Mouse (Mus musculus): ENCODE results near the gene Limch1.

The Limch1 gene

DNA sequence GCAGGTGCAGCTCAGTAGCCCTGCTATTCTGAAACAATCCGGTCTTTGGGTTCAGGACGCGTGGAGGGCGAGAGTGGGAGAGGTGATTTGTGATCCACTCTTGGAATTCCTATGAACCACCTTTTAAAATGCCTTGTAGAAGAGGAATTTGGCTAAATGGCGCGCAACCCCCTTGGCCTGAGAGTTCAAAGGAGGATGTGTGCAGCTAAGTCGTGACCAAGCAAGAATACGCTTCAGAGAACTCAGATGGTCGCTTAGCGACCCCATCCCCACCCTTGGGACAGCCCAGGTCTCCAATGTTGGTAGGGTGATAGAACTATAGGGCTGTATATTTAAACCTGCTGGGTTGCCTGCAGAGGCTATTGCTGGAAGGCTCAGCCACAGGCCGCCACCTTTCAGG is 1.1 kb downstream of the Limch1 start:
- no peak for DNase-seq (ENCODE audit: low spot score in 2 of 2)

DNA sequence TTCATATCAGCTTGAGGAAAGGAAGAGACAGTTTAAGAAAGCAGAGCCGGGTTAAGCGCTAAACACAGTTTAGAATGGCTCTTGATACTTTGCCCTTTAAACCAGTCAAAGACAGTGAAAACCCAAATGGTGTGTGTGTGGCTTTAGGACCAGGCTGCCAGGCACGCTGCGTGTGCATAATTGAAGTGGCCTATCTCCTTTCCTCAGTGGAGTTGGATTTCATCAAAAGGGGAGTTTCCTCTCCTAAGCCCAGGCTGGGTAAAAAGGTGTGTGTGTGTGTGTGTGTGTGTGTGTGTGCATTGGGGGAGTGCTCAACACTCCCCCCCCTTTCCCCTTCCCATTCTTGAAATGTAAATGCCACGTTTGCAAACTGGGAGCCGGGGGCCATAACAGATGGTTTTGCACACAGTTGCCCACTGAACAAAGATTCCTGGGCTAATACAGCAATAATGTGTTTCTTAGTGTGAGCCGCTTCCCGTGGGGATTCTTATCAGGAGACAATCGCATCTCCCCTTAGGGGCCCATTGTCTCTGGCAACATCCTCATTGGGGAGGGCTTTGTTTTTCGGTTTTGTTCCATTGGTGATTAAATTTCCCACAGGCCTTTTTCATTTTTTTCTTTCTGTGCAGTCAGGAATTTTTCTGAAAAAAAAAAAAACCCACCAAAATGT is 2.3 kb downstream of the Limch1 start:
- DNase-seq (ENCODE audit: low spot score in 2 of 2): no peak

DNA sequence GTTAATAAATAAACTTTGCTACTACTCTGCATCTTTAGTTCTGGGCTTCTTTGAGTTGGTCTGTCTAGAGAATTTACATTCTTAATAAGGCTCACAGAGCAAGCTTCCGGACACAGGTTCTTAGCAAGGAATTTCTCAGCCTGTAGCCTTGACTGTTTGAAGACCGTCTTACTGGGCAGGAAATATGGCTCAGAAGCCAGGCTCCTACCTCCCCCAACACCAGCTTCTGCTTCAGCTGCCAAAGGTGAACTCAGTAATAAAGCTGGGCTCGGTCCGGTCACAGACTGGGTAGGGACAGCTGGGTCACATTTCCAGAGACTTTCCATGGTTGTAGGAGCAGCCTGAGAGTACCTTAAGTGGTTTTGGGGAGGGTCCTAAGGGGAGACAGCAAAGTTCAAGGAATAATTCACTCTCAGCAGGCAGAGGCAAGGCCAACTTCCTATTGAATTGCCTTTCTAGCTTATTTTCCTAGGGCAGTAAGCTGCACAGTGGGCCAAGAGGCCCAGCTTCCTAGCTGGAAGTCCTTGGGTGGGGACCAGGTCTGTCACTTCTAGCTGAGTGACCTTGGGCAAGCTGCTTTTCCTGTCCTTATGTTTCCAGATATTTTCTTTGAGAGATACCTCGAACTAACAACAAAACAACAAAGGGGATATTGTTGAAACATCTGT is 3.0 kb downstream of the Limch1 start:
- DNase-seq (ENCODE audit: low spot score in 2 of 2): no peak

DNA sequence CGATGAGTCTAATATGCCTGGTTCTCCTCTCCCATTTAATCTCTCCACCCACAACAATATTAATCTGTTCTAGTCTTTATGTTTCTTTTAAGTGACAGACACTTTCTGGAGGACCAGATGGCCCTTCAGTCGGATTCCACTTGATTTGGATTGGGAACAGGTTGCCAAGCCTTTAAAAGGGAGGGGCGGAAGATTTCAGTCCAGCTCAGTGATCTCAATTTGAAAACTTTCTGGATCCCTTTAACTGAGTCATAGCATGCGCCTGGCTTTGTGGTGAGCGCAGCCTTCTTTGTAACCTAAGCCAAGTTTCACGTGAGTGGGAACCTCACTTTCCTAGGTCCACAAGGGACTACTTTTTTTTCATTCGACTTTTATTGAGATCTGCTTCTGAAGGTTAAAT is 5.0 kb downstream of the Limch1 start:
- no peak for DNase-seq (ENCODE audit: low spot score in 2 of 2)

DNA sequence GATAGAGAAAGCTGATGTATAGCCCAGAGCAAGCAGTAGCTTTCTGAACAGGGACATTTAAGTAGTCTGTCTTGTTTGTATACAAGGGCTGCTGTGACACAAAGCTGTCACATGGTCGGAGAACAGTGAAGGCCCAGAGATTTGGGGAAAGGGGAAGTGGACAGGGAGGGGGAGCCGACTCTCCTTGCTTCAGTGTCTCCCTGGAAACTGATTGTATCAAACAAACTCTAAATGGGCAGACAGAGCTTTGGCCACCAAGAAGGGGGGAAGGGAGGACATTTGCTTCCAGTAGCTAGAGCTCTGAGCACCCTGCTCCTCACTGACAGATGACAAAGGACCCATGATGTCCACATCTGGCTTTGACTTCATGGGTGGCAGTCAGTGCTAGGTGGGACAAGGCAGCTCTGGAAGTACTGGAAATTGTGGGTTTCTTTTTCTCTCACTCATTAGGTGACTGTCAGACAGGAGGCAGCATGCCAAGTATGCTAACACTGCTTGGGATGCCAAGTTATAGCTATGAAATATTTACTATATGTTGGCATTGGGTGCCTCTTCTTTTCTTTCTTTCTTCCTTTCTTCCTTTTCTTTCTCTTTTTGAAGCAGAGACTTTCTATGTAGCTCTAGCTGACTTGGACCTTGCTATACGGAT is 5.8 kb downstream of the Limch1 start:
- peak in 1 of 2 experiments; percentile 51 for DNase-seq (ENCODE audit: low spot score in 2 of 2)

DNA sequence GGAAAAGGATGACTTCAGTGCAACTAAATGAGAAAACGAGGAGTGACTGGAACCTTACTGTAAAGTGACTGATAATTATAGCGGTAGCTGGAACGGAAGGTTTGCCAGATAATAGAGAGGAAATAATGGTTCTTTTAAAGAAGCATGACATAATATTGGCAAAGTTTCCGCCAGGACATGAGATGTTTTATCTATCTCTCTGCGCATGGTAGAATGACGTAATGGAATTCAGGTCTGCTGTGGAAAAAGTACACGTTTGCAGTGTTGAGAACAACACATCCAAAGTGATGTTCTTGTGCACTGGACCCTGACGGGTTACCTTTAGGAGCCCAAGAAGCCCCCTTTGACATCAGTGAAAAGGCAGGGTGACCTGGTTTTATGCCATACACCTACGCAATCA is 8.0 kb downstream of the Limch1 start:
- no peak for DNase-seq (ENCODE audit: low spot score in 2 of 2)

DNA sequence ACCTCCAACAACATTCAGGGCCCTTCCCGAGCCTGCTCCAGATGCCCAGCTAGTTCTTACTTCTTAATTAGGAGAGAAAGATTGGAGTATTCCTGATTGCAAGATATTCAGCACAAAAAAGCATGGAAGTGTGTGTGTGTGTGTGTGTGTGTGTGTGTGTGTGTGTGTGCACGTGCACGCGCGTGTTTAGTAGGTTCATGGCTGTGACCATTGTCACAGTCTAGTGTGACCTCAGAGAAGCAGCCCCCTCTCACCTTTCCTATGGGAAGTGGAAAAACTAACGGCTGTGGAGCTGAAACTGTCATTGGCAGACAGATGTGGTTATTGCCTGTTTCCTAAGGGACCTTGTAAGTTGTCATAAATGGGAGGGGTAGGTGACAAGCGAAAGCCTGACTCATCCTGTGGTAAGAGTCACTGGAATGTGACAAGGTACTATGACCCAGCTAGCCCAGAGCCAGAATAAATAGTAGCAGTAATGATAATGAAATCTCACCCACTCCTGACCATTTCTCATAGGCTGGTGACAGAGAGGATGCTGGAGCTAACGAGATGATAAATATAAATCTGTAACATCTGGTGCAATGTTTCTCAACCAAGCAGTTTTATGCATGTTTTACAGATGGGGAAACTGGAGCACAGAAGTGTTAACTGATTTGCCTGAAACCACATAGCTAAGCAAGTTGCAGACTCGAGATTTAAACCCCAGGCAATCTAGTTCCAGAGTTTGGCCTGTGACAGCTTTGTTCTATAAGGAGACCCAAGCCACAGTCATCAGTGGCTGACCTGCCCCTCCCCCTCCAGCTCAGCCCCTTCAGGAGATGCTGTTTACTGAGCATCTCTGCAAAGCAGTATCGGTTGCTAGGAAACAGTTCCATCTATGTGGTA is 11.4 kb downstream of the Limch1 start:
- peak in 1 of 2 experiments; percentile 34 for DNase-seq (ENCODE audit: low spot score in 2 of 2)

DNA sequence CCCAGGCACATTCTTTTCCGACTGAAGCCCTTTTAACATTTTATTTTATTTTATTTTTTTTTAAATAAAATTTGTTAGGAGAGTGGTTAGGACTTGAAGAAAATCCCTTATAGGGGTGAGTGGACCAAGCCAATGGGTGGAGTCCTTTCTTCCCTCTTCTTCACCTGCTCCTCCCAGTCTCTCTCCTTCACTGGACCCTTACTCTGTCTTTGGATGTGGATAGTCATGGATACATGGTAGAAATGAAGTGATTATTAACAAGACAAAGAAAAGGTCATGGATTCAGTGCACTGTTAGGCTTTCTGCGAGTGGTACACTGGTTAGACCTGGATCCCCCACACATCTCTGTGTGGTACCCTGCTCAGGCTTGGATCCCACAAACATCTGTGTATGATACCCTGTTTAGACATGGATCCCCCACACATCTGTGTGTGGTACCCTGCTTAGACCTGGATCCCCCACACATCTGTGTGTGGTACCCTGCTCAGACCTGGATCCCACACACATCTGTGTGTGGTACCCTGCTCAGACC is 12.1 kb downstream of the Limch1 start:
- DNase-seq (ENCODE audit: low spot score in 2 of 2): no peak

DNA sequence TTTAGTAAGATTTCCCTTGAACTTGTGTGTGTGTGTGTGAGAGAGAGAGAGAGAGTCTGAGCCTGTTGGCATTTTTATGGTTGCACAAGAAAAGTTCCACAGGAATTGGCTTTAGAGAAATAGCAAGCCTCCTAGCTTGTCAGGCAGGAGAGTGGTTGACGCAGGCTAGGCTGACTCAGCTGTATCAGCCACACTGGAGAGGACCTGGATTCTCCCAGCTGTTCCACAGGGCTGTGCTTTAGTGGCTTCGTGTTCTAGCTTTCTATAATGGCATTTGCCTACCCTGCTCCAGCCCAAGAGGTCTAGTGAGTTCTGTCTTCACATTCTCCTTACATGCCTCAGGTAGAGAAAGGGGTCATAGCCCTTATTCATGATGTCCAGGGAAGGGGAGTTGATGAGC is 13.7 kb downstream of the Limch1 start:
- DNase-seq (ENCODE audit: low spot score in 2 of 2): no peak

DNA sequence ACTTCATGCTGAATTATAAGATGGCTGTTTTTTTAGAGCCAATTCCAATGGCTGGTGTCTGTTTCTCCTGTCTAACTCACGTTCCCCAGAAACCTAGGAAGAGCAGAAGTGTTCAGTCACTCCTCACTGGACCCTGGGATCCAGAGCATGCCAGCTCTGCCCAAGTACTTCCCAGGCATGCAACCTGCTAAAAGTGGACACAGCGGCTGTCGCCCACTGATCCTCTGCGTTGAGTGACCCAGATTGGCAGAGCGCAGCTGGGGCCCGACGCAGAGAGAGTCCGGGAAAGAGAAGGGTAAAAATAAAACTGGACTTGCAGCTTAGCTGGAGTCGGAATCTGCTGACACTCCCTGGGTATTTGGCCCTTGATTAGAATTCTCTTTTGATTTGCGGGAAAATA is 15.1 kb downstream of the Limch1 start:
- no peak for DNase-seq (ENCODE audit: low spot score in 2 of 2)

DNA sequence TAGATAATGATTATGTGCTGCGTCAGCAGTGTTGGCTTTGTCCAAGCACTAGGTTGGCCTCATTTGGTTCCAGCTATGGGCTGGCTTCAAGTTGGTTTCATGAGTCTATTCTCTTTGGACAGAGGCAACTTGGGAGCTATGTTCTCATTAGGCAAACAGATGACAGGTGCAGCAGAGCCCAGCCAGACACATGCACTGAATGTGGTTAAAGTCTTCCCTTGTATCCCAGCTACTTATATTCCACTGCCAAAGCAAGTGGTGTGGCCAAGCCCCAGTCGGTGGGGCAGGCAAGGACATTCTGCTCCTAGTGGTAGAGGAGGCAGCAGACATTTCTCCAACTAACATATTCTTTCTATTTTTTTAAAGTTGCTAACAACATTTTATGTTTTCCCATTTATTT is 16.4 kb downstream of the Limch1 start:
- DNase-seq (ENCODE audit: low spot score in 2 of 2): no peak

DNA sequence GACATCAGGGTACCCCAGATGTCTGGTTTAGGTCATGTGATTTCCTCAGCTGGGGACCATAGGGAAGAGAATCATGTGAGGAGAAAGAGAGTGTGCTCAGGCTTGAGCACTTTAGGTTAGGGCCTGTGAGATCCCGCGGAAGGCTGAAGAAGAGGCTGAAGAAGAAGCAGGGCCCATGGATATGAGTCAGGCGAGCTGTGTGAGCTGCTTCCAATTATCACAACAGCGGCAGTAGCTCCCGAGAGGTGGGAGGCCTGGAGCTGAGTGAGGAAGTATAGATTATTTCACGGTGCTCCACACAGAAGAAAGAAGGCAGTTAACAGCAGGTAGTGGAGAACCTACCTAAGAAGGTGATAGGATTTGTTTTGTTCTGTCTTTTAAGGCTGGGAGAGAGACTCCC is 18.5 kb downstream of the Limch1 start:
- no peak for DNase-seq (ENCODE audit: low spot score in 2 of 2)

DNA sequence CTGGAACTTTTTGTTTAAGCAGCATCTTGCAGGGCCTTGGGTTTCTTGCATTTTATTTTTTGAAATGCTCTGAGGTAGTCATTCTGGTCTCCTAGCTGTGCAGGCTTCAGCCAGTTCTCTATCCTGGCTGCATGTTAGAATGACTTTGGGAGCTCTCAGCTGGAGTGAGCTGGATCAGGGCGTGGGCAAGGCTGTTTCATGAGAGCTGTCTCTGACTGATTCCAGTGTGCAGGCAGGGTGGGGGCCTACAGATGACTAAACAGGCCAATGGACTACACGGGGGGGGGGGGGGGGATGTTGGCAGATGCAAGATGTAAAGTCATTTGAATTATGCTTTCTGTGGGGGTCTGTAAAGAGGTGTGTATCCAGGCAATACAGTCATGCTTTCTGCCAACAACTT is 20.3 kb downstream of the Limch1 start:
- DNase-seq (ENCODE audit: low spot score in 2 of 2): no peak

DNA sequence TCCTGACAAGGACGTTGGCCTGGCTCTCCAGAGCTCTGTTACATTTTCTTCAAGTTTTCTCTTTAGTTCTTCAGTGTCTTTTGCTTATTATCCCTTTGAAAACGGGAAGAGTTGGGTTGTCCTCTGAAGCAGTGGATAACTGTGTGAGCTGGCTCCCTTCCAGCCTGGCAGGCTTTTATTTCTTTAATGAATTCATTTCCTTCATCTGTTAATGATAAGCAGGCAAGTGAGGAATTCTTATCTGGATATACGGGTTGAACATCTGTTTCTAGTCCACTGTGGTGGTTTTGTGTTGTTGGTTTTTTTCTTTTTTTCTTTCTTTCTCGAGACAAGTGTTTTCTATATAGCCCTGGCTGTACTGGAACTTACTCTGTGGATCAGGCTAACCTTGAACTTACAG is 22.4 kb downstream of the Limch1 start:
- DNase-seq (ENCODE audit: low spot score in 2 of 2): no peak

DNA sequence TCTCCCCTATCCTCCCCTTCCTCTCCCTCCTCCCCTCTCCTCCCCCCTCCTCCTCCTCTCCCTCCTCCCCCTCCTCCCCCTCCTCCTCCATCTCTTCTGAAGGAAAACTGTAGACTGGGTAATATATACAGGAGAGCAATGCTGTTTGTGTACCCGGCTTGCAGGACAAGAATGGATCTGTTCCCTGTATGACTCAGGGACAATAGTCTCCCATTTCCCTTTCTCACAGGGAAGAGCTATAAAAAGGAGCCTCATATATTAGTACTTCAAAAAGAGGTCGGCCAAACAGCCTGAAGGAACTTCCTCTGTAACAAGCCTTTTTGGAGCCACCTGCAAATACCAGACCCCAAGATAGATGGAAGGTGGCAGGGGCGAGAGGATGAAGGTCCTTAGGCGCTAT is 23.4 kb downstream of the Limch1 start:
- no peak for DNase-seq (ENCODE audit: low spot score in 2 of 2)

DNA sequence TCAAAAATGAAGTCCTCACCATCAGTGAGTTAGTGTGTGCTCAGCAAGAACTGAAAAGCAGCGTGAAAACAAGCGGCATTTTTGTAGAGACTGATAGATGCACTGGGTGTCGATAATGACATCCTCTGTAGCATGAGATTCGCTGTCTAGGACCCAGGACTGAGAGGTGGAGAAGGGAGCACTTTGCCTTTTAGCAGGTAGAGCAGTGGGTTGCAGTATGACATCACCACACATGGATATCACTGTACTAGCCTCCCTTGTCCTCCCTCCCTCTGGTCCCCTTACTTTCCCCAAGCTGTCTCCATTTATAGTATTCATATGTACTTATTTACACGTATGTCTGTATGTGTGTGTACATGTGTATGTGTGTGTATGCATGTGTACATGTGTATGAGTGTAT is 23.9 kb downstream of the Limch1 start:
- no peak for DNase-seq (ENCODE audit: low spot score in 2 of 2)

DNA sequence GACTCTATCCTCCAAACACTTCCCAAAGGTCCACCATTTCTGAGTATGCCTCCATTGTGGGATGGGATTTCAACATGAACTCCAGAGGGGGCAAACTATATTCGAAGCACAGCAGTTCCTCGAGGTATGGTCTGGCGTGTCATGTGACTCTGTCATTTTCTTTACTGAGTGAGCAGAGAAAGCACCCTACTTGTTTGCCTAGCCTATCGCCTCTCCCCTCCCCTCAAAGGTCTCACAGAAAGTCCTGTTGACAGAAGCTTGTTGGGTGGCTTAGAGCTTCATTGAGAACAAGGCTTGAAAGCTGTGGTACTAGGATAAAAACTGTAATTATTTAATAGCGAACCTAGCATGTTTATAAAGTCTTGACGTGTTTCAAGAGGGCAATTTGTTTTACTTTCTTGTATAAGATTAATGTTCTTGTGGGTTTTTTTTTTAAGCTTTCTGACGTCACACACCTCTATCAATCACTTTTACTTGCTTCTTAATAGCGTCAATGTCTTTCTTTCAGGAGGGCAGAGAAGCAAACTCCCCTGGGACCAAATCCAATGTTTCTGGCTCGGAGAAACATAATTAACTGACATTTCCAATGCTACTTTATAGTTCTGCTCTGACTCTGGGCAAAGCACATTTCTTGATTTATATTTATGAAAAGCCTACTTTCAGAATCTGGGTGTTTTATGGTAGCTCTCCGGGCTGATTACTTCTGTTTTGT is 32.5 kb downstream of the Limch1 start:
- no peak for DNase-seq (ENCODE audit: low spot score in 2 of 2)

DNA sequence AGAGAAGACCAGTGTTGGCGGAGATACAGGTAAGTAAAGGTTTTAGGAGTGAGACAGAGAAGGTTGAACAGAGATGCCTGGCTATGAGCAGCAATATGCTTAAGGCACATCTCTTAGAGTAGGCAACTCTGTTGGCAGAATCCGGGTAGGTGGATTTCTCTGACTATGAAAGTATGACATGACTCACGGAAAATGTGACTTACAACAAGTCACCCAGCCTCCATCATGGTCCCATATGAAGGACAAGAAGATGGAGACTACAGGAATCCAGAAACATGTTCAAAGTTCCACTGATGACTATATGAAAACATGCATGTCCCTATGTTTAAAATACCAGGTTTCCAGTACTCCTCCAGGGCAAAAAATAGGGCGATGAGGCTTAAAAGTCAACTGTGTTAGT is 34.7 kb downstream of the Limch1 start:
- no peak for DNase-seq (ENCODE audit: low spot score in 2 of 2)

DNA sequence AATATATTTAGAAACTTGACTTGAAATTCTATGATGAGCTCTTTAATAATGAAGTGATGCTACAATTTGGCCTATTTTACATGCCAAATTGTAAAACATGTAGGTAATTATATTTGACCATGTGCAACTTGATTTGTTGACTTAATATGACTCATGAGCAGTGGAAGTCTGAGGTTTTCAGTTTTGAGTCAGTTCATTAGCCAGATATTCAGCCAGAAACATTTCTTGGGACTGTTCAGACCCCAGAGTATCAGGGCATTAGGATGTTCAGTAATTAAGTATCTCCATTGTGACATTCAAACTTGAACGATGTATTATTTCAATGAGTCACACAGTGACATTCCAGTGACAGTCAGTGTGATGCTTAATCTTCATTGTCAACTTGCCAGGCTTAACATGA is 35.9 kb downstream of the Limch1 start:
- no peak for DNase-seq (ENCODE audit: low spot score in 2 of 2)

DNA sequence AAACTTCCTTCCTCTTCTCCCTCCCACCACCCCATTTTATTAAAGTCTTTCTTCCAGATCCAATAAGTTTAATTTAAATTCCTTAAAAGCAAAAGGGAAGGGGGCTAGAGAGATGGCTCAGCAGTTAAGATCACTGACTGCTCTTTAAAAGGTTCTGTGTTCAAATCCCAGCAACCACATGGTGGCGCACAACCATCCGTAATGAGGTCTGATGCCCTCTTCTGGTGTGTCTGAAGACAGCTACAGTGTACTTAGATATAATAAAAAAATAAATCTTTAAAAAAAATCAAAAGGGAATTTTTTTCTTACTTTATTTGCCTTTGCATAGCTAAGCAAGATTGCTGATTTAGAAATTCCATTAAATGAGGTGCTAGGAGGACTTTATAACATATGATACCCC is 37.2 kb downstream of the Limch1 start:
- no peak for DNase-seq (ENCODE audit: low spot score in 2 of 2)

DNA sequence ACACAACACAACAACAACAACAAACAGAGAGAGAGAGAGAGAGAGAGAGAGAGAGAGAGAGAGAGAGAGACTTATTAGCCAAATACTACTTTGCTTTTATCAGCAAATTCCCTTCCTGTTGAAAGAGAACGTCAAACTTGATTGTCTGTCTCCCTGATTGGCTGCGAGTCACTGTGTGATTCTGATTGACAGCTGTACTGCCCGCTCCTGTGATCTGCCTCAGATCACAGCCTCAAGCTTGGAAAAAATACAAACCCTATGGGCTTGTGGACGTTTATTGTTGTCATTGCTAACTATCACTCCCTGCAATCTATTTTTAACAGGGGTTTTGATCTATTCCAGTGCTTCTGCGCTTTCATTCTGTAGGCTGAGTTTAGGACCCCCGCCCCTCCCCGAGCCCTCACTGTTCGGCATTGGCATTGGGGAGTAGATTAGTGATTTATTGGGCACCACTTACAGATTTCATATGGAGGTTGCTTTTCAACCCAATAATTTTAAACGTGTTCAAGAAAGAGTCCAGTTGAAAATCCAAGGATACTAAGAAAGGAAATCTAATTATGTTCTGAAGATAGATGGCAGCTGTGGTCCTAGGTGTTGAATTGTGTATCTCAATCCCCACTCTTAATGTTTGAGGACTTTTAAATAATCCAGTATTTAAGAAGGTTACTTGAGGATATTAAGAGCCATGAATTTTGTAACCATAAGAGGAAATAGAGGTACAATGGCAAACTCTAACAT is 39.2 kb downstream of the Limch1 start:
- no peak for DNase-seq (ENCODE audit: low spot score in 2 of 2)
